Mouse (Mus musculus) midbrain, postnatal 0 days (tissue): ENCODE measurements around the gene Nkd1. TPM values are rescaled to one million over a fixed set of nuclear protein-coding genes. Genes with fewer than 3 reads are reported as not detected.

Experiments
- ATAC-seq: fragments of 200-750 bp; cut with Nextera tagmentation; 2 replicates; pipeline ENCODE4 v1.8.0; 2017; ENCODE audit warnings: moderate number of reproducible peaks, mild to moderate bottlenecking, moderate TSS enrichment, moderate library complexity; ENCODE audit not compliant: low FRiP score
- DNase-seq: peaks from one replicate; pipeline ENCODE4 v3.0.0-alpha.2; 2015; ENCODE audit warnings: low spot score
- H3K27ac ChIP-seq: fragments of 300-500 bp; sonication (generic); 2 replicates; pipeline ENCODE4 v1.5.1; 2014; ENCODE audit warnings: low read depth, mild to moderate bottlenecking, low read length, mixed read lengths
- H3K27me3 ChIP-seq: fragments of 300-500 bp; sonication (generic); 2 replicates; pipeline ENCODE4 v1.6.1; 2014; ENCODE audit warnings: low read length, control low read depth, mixed read lengths; ENCODE audit not compliant: insufficient read depth
- H3K36me3 ChIP-seq: fragments of 300-500 bp; sonication (generic); 2 replicates; pipeline ENCODE4 v1.6.1; 2014; ENCODE audit warnings: low read length, control low read depth, mixed read lengths; ENCODE audit not compliant: insufficient read depth
- H3K4me1 ChIP-seq: fragments of 300-500 bp; sonication (generic); 2 replicates; pipeline ENCODE4 v1.6.1; 2014; ENCODE audit warnings: mild to moderate bottlenecking, control low read depth, antibody characterized with exemption, low read length, mixed read lengths; ENCODE audit not compliant: insufficient read depth
- H3K4me2 ChIP-seq: fragments of 300-500 bp; sonication (generic); 2 replicates; pipeline ENCODE4 v1.6.1; 2014; ENCODE audit warnings: low read depth, mild to moderate bottlenecking, low read length, mixed read lengths; ENCODE audit not compliant: poor library complexity, severe bottlenecking
- H3K4me3 ChIP-seq: fragments of 300-500 bp; sonication (generic); 2 replicates; pipeline ENCODE4 v1.5.1; 2014; ENCODE audit warnings: low read depth, mild to moderate bottlenecking, low read length, moderate library complexity
- H3K9ac ChIP-seq: fragments of 300-500 bp; sonication (generic); replicated peaks from 2 replicates; pipeline ENCODE4 v1.6.1; 2014; ENCODE audit warnings: mild to moderate bottlenecking, low read length, moderate library complexity, mixed read lengths; ENCODE audit not compliant: poor library complexity, severe bottlenecking
- H3K9me3 ChIP-seq: fragments of 300-500 bp; sonication (generic); 2 replicates; pipeline ENCODE4 v1.6.1; 2016; ENCODE audit warnings: low read length, control low read depth
- CTCF ChIP-seq: IDR thresholded peaks from 2 replicates; pipeline ENCODE4 v1.5.1; 2016; ENCODE audit warnings: antibody characterized with exemption, mild to moderate bottlenecking
- WGBS: fragments of 180-500 bp; shearing (Covaris S2); extraction: QIAGEN DNeasy Blood & Tissue Kit; methylation state at CpG from one replicate; pipeline ENCODE4 v1.1.7; 2014; 5-methylcytosine and 5-hydroxymethylcytosine counted together
- polyA plus RNA-seq: library from polyadenylated mRNA; unstranded; fragments of >200 nt; fragmentation: Nextera tagmentation; extraction: Ambion mirVana; gene quantifications from 2 replicates; pipeline ENCODE4 v1.2.1, GENCODE M21; 2015
- total RNA-seq: library from RNA; depleted of rRNA; stranded (reverse); fragments of >200 nt; gene quantifications from 2 replicates; pipeline ENCODE4 v1.2.3, GENCODE M21; 2014; rRNA removed

Nkd1 gene
- total and polyA plus RNA-seq, 2 experiments from 2014 or later, result 35.7 to 48.9 TPM

GRCm38 (mm10) chr8:88637092-88638000 is 116.2 kb downstream of the Nkd1 start:
- no peak for ATAC-seq
- Histone ChIP-seq H3K9ac (no peak overlapping the region), H3K27ac (no peak overlapping the region), H3K4me2 (no peak overlapping the region), H3K4me1 (no peaks in the 10 kb centered on the region), H3K9me3 (no peaks in the 10 kb centered on the region), H3K36me3 (no peaks in the 10 kb centered on the region), H3K27me3 (no peaks in the 10 kb centered on the region), H3K4me3 (no peak overlapping the region)
- TF ChIP-seq CTCF, result no peak
- 62% methylated on average over 9 of the region's 9 CpGs for WGBS
- no peak for DNase-seq

- no peak for DNase-seq
- Histone ChIP-seq H3K27ac (no peak overlapping the region), H3K9ac (no peak overlapping the region), H3K4me1 (no peaks in the 10 kb centered on the region), H3K27me3 (no peaks in the 10 kb centered on the region), H3K9me3 (no peaks in the 10 kb centered on the region), H3K4me3 (no peak overlapping the region), H3K36me3 (no peaks in the 10 kb centered on the region), H3K4me2 (no peak overlapping the region)
- ATAC-seq, result no peak
- WGBS, result 100% methylated on average over 3 of the region's 3 CpGs
- TF ChIP-seq CTCF, result no peak
Observed at GRCm38 (mm10) chr8:88638908-88639307, 117.8 kb downstream of the Nkd1 start.

- no peaks in the 10 kb centered on the region for H3K27me3 ChIP-seq
- H3K4me3 ChIP-seq, result no peak overlapping the region
- 57% methylated on average over 5 of the region's 5 CpGs for WGBS
- H3K4me2 ChIP-seq, result no peak overlapping the region
- H3K27ac ChIP-seq, result no peak overlapping the region
- H3K9ac ChIP-seq, result no peak overlapping the region
- H3K9me3 ChIP-seq, result no peaks in the 10 kb centered on the region
- no peak for DNase-seq
- H3K4me1 ChIP-seq, result 0 out of 2 replicates have a peak, but pooled peaks cover 2% of the 10 kb centered on the region
- no peaks in the 10 kb centered on the region for H3K36me3 ChIP-seq
- TF ChIP-seq CTCF, result no peak
- ATAC-seq, result no peak
Observed at GRCm38 (mm10) chr8:88642734-88643564, 121.8 kb downstream of the Nkd1 start.

Other genes starting within 250 kb of the Nkd1 start
- 21.4 and 23.3 TPM in 2 replicates for gene Adcy7, start 249.0 kb upstream of the Nkd1 start, total RNA-seq
- gene Adcy7, start 249.0 kb upstream of the Nkd1 start, polyA plus RNA-seq, result 11.1 and 11.9 TPM in 2 replicates
- 29.7 and 35.6 TPM in 2 replicates for gene Brd7, start 159.2 kb upstream of the Nkd1 start, total RNA-seq
- gene Brd7, start 159.2 kb upstream of the Nkd1 start, polyA plus RNA-seq, result 55.0 and 60.7 TPM in 2 replicates
- 0.80 and 1.4 TPM in 2 replicates for gene Snx20, start 114.8 kb downstream of the Nkd1 start, total RNA-seq
- 2.0 and 2.1 TPM in 2 replicates for gene Snx20, start 114.8 kb downstream of the Nkd1 start, polyA plus RNA-seq
- 0.57 and 0.88 TPM in 2 replicates for gene Nod2, start 126.0 kb downstream of the Nkd1 start, total RNA-seq
- gene Nod2, start 126.0 kb downstream of the Nkd1 start, polyA plus RNA-seq, result 0.17 and 0.18 TPM in 2 replicates
- gene Cyld, start 175.7 kb downstream of the Nkd1 start, total RNA-seq, result 19.1 and 23.6 TPM in 2 replicates
- 11.8 and 14.3 TPM in 2 replicates for gene Cyld, start 175.7 kb downstream of the Nkd1 start, polyA plus RNA-seq